Mouse (Mus musculus) urinary bladder, postnatal 25 days (tissue): ENCODE measurements around the gene Gm20498.

Experiments used
- DNase-seq: peaks from one replicate; pipeline ENCODE4 v3.0.0; 2022; ENCODE audit warnings: low spot score

Gm20498 gene

DNA sequence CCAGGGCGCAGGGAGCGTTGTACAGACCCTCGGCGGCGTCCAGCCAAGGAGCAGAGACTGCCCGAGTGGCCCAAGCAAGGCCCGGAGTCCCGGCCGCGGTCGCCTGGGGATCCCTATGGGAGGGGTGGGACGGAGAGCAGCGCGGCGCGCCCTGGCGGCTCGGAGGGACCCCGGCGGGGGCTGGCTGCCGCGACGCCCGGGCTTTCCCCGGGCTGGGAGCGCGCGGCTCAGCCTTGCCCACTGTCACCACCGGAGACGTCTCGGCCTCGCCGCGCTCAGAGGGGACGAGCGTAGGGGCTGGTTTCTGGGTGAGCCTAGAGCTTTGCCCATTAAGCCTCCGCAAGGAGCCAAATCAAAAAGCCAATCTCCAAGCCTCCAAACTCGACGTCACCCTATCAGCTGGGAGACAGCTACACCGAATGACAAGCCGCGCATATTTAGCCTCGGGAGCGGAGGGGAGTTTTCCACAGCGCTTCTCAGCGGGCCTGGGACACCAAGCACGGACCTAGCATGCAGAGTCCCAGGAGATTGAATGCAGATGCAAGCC lies 199.8 kb downstream of the Gm20498 start, which contains the start of gene Slc8a3:
Gene Slc8a3, minus strand, starts transcription at position 306 of the 547 bp plus-strand sequence.
- DNase-seq: no peak

- DNase-seq: no peak
Measured at GRCm38 (mm10) chr12:81331937-81332874, 200.5 kb downstream of the Gm20498 start.

DNA sequence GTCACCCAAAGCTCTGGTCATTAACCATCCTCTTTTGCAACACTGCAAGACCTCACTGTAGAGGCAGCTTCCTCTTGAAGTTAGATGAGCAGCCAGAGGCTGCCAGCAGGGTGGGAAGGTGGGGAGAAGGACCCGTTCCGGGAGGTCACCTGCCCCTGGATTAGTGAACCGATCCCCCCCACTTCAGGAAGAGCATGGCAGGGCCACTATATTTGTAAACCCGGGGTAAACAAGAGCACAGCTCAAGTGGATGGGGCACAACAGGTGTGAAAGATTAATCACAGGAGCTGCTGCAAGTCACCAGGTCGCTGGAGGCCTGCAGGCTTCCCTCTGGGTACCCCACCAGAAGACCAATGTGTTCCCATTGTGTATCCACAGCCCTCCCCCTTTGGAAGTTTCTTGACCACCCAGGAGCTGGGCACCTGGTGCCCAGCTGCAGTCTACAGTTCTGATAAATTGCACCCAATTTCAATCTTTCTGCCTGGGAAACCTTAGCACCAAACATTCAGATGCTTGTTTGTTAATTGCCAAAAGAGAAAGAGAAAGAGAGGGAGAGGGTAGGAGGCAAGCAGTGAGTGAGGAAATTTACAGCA lies 201.6 kb downstream of the Gm20498 start:
- no peak for DNase-seq

- DNase-seq: no peak
Measured at GRCm38 (mm10) chr12:81324991-81325390, 207.7 kb downstream of the Gm20498 start.

DNA sequence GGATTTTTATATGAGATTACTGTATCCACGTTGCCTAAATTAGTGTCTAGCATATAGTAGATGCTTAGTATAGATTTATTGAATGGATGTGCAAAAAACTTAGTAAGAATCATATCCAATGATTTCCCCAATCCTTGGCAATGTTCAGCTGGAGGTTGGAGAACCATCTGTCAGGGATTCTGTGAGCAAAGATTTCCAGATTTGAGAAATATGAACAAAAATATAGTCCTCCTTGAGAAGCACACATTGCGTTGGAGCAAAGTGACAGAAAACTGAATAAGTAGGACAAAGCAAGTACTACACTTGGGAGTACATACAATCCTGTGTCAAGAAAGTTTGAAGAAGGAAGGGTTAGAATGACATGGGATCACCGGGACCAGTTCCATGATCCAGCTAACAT lies 208.6 kb downstream of the Gm20498 start:
- no peak for DNase-seq

DNA sequence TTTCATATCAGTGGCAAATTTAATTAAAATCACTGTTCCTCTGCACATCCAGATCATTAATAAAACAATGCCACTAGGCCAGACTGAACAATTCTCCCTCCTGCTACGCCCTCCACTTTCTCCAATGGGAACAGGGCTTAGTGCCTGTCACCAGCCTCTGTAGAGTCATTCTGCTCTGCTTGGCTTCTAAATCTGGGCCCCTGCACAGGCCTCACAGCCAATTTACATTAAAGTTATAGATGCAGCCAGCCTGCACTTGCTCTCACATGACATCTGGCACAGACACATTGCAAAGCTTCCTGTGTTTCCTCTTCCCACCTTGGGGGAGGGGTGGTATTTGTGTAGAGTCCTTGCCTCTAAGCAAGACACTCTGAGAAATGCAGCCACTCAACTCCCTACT lies 211.7 kb downstream of the Gm20498 start:
- no peak for DNase-seq

DNA sequence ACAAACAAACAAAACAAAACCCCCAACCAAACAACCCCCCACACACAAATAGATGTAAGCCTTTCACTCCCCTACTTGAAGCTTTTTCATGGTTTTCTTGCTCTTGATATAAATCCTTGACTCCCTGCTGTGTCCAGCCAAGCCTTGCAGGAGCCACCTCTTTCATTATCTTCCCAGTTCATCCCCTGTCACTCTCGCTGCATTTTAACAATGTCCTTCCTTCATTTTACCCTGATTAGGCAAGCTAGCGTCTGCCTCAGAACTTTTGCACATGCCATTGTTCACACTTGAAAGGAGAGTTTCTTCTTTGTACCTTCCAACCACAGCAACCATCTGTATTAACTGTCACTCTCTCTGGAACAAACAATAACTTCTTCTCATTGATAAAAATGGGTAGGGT lies 214.9 kb downstream of the Gm20498 start:
- no peak for DNase-seq

DNA sequence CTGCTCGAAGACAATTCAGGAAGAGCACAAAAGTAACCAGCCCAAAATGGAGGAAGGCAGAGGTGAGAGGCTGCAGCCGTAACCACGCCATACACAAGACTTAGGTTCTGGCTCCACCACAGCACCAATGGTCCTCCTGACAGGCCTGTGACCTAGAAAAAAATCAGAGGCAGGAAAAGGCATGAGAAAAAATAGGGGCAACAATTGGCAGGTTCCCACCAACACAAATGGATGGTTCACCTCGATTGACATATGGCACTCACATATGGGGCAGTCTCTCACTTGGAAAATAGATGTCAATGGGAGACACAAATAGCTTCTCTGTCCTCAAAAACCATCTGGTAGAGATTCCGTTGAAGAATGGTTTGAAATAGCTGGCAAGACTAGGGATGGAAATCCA lies 216.8 kb downstream of the Gm20498 start:
- no peak for DNase-seq
